Mouse (Mus musculus) induced T-regulatory cell, adult 2 months (primary cell): ENCODE results near the gene Ptpn7.

ENCODE experiments used
- DNase-seq: peaks from one replicate; pipeline ENCODE4 v3.0.0-alpha.2; 2012; ENCODE audit warnings: low read depth

The Ptpn7 gene

DNA sequence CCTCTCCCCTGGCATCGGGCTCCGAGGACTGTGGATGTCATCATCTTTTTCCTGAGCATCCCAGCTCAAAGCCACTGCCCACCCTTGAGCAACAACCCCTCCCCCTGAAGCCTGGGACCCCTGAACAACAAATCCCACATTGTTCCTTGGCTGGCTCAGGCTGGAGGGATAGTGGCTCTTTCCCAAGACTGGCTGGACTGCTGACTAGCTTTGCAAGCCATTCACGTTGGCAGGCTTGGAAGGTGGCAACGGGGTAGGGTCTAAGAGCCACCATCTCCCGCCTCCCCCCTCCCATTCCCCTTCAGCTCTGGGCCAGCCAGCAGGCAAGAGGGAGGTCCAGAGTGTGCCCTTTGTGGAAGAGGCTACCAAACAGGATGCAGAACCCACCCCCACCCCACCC, 26.1 kb downstream of the Ptpn7 start:
- no peak for DNase-seq

DNA sequence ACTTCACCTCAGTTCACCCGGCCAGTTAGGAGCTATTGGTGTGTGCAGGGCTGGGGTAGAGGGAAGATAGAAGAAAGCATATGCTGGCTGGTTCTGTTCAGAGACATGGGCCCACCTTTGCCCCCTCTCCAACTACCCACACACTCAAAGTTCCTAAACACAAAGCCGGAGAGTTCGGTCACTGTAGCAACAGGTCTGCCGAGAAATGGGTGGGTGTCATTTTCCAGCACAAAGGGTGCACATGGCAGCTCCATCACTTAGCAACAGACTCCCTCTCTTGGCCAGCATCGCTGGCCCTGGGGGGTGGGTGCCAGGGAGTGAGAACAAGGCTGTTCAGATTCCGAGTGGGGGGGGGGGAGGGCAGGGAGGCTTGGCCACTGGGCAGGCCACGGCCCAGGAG, 26.6 kb downstream of the Ptpn7 start:
- DNase-seq = no peak

GRCm38 (mm10) chr1:135159556-135160123, 27.1 kb downstream of the Ptpn7 start:
- no peak for DNase-seq

DNA sequence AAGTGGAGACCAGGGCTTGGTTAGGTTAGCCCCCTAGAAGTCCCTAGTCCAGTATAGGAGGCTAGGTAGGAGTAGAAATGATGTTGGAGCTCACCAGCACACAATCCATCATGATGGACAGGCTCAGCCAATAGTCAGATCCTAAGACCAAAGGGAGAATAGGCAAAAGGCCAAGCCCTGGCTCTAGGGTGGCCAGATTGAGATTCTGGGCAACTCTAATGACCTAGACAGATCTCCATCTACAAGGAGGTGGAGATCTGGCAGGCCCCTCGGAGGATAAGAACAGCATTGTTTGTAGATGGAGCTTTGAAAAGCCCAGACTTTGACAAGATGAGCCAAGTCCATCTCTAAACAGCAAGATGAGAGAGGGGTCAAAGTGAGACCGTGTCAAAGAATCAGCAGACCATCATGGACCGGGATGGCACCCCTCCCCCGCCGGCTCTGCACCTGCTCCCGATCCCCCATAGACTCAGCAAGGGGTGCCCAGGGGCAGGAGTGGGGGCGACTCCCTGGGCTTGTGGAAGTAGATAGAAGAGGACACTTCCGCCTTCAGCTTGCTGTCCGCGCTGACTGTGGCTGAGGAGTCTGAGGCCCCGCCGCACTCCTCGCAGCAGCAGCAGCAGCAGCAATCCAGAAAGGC, 28.0 kb downstream of the Ptpn7 start:
- no peak for DNase-seq

DNA sequence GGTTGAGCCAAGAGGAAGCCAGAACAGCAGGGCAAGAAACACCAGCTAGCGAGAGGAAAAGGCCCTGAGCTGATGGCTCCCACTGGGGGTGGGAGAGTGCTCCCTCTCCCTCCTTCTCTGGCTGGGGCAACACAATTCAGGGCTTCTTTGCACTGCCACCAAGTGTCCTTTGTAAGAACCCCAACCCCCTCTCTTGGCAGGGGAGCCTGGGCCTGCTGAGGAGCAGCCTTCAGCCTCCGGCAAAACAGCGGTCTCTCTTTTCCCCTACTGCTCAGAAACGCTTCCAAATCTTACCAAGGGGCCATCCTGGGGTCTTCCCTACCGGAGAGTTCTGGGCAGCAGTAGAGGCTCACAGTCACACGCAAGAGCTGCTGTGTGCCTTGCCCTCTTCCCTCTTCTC, 30.2 kb downstream of the Ptpn7 start:
- DNase-seq = no peak

DNA sequence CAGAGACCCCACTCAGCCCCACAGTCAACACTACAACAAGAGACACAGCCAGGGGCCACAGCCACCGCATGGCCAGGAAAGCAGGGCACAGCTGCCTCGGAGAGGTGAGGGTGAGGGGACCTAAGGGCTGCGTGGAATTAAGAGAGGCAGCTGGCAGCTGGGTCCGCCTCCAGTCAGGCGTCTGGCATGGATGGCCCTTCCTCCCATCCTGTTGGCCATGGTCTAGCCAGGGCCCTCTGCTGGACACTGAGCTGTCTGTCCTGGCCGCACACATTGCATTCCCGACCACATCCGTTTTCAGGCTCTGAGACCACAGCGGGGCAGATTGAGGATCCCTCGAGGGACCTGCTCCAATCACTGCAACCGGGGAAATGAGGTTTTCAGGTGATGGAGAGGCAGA, 34.9 kb downstream of the Ptpn7 start, which contains the start of gene Gpr37l1:
TSS of gene Gpr37l1 (minus strand) at position 247 of the 400 bp plus-strand sequence.
- no peak for DNase-seq

GRCm38 (mm10) chr1:135168453-135169200, 36.1 kb downstream of the Ptpn7 start:
- DNase-seq = no peak

DNA sequence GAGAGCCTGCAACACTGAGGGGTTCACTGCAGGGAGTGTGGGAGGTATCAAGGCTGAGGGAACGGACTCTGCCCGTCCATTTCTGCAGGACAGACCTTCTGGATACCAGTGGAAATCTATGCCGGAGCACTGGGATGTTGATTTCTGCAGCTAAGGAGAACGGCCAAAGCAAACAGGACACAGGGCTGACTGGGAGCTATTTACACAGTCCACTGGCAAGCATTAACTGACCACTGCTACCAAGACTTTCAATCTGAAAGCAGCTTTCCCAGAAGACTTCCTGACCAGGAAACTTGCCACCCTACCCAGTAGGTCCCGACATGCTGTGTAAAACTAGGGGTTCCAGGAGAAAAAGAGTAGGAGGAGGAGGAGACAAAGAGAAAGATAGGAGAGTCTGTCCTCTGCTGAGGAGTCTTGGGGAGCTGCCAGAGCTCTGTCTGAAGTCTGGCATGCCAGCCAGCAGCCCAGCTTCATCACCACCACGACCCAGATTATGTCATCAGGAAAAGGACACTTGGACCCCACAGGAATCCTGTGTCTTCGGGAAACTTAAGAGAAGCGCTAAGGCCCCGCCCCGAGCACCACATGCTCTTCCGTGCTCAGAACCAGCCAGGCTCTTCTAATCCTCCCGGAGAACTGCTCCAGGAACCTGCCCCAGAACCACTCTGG, 37.2 kb downstream of the Ptpn7 start:
- no peak for DNase-seq

- no peak for DNase-seq
Observed at GRCm38 (mm10) chr1:135170299-135170698, 37.8 kb downstream of the Ptpn7 start.

DNA sequence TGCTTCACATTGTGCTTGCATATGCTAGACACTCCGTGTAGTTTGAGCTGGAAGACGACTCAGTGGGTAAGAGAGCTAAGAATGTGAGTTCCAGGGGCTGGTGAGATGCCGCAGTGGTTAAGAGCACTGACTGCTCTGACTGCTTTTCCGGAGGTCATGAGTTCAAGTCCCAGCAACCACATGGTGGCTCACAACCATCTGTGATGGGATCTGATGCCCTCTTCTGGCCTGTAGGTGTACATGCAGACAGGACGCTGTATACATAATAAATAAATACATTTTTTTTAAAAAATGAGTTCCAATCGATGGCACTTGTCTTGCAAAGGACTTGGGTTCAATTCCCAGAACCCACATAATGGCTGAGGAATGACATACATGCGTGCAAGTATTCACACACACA, 38.7 kb downstream of the Ptpn7 start:
- peak; percentile 28 for DNase-seq

DNA sequence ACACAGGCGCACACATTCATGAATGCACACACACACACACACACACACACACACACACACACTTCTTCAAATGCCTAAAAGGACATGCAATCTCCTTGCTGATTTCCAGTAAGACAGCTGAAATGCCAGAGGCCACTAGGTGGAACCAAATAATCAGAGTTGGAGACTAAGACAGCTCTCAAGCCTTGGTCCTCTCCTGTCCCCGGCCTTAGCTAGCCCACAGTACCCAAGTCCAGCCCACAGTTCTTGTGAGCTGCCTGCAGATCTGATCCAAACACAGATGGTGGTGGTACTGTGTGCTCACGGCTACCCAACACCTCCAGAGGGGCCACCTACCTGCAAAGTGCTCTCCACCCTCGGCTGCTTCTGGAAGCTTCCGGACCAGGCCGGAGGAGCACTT, 39.5 kb downstream of the Ptpn7 start:
- DNase-seq = peak; percentile 46

- DNase-seq = no peak
Observed at GRCm38 (mm10) chr1:135173311-135173710, 40.8 kb downstream of the Ptpn7 start.

DNA sequence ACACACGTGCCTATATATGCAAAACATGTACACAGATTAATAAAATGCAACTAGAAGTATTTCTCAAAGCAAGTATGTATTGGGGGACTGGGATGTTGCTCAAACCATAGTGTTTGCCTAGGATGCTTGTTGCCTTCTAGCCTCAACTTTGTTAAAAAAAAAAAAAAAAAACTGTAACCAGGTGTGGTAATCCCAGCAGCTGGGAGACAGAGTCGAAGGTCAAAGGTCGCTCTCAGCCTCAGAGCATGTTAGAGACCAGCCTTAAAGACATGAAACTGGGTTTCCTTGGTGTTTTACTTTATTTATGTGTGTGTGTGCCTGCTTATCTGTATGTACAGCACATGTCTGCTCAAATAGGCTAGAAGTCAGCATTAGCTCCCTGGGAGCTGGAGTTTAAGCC, 42.7 kb downstream of the Ptpn7 start:
- no peak for DNase-seq

- DNase-seq = no peak
Observed at GRCm38 (mm10) chr1:135177724-135178123, 45.2 kb downstream of the Ptpn7 start.

GRCm38 (mm10) chr1:135178863-135179262, 46.4 kb downstream of the Ptpn7 start:
- no peak for DNase-seq

GRCm38 (mm10) chr1:135180830-135181229, 48.3 kb downstream of the Ptpn7 start:
- DNase-seq = no peak

DNA sequence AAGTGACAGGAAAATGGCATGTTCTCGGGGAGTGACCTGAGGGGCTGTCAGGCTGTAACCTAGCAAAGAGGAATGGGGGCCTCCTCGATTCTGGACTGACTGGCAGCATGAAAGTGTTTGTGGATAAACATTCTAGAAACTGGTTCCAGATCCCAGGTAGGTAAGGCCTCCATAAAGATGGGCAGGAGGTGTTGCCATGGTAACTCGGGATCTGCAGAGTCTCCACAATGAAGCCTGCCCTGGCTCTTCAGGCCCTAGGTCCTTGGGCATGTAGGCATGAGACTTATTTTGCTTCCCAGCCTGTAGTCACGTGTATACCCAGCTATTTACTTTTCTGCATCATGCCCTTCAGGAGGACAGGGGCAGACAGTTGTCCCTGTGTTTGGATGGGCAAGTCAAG, 48.8 kb downstream of the Ptpn7 start:
- DNase-seq = no peak

DNA sequence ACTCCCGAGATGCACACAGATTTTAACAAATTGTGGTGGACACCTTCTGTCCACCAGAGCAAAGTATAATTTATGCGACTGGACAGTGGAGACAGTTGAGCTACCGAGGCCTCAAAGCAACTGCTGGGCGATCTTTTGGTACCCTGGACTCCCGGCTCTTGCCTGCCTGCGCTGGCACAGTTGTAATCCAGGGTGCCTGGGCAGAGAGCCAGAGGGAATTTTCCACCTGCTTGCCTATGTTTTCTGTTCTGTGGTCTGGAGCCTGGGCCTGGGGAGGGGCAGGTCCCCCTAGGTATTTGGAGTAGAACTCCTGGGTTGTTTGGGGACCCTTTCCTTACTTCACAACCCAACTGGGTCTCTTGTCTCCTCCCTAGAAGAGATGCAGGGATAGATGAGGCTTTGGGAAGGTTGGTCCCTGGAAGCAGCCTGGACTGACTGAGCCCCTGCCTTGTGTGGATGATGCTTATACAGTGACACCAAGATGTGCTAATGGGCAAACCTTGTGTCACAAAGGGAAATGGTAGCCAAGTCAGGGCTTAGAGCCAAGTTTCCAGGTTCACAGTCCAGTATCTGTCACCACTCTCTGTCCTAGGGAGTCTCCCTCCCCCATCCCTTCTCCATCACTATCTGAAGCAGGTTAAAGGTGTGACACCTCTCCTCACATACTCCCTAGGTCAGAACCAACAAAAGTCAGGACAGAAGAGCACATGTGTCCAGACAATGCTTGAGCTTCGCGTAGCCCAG, 49.6 kb downstream of the Ptpn7 start:
- no peak for DNase-seq

DNA sequence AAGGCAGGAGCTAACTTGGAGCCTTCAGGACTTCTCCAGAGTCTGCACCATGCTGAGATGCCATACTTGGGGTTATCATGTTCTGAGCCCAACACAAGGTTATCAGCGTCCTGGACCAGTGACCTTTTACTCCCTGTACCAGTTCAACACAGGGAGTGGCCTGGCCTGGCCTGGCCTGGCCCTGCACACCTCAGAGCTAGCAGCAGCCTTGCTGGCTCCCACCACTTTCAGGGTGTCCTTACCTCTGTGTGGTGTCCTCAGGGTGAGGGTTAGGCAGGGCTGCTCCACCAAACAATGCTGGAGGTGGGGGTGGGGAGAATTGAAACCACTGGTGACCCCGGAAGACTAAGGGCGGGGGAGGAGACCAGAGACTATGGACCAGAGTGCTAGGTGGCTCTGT, 50.5 kb downstream of the Ptpn7 start:
- DNase-seq = no peak

- DNase-seq = no peak
Observed at GRCm38 (mm10) chr1:135183448-135183847, 50.9 kb downstream of the Ptpn7 start.

- no peak for DNase-seq
Observed at GRCm38 (mm10) chr1:135183941-135184570, 51.6 kb downstream of the Ptpn7 start.

- DNase-seq = no peak
Observed at GRCm38 (mm10) chr1:135185936-135186335, 53.4 kb downstream of the Ptpn7 start.
